Mouse (Mus musculus) splenic B cell, adult 2 months (primary cell): ENCODE results near the gene Gmcl1.

Source experiments
- DNase-seq: peaks from one replicate; pipeline ENCODE4 v3.0.0-alpha.2; 2011; ENCODE audit warnings: low read depth, low spot score
- H3K27me3 ChIP-seq: 2 replicates; pipeline ENCODE4 v1.6.1; 2012; ENCODE audit warnings: mild to moderate bottlenecking, low read length, moderate library complexity, mixed read lengths; ENCODE audit not compliant: control insufficient read depth, poor library complexity, insufficient read depth, severe bottlenecking
- H3K36me3 ChIP-seq: 2 replicates; pipeline ENCODE4 v1.6.1; 2012; ENCODE audit warnings: mild to moderate bottlenecking, low read length, moderate library complexity, mixed read lengths; ENCODE audit not compliant: control insufficient read depth, poor library complexity, insufficient read depth, severe bottlenecking

The Gmcl1 gene

DNA sequence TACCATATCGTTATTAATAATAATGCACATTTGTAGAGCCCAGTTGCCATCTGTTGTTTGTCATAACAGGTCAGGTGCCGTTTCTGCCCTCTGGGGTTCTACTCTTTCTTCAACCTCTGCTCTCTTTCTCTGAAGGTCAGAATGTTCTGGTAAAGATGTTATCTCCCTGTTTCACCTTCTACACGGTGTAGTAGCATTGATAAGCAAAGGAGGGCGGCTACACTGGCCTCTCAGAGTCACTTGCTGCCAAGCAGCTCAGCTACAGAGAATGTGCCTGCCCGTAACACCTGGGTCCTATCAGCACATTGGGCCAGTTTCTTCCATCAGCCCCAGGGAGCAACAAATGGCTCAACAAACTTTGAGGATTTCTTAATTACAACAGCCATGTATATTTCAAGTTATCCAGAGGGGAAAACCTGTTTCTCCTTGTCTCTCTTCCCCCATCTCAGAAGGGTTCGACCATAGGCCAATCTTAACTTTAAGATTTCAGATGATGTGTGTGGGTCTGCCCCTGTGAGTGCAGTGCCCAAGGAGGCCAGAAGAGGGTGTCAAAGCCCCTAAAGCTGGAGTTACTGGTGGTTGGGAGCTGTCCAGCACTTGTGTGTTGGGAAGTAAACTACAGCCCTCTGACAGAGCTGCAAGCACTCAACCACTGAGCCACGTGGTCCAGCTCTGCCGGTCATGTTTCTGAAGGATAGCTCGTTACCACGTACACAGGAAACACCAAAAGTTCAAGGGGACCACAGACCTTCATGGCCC is 21.1 kb upstream of the Gmcl1 start:
- DNase-seq = no peak
- no peaks in the 10 kb centered on the region for H3K36me3 ChIP-seq

DNA sequence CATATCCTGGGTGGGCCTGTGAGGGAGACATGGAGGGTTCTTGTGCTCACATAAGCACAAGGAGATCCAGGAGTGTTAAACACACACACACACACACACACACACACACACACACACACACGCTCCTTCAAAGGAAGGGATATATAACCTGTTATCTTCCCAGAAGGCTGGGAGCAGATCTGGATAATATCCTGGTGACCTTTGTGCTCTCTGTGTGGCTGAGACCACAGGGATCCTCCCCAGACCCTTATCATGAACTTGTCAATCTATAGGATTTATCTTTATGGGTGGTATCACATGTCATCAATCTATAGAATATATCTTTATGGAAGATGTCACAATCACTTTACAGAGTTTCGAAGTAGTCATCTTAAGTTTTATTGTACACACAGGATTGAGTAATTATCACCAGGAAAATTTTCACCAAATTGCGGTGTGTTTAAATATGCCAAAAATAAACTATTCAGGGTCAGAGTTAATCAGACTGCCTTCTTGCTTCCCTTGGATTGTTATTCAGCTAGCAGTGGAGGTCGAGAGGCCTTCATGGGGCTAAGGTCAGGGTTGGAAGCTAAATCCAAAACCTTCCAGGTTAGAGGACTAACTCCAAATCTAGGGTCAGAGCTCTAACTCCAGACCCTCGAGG is 19.8 kb upstream of the Gmcl1 start:
- DNase-seq = no peak
- no peaks in the 10 kb centered on the region for H3K27me3 ChIP-seq
- no peaks in the 10 kb centered on the region for H3K36me3 ChIP-seq

More for the DNA sequence above, 21.1 kb upstream of the Gmcl1 start:
- no peaks in the 10 kb centered on the region for H3K27me3 ChIP-seq

DNA sequence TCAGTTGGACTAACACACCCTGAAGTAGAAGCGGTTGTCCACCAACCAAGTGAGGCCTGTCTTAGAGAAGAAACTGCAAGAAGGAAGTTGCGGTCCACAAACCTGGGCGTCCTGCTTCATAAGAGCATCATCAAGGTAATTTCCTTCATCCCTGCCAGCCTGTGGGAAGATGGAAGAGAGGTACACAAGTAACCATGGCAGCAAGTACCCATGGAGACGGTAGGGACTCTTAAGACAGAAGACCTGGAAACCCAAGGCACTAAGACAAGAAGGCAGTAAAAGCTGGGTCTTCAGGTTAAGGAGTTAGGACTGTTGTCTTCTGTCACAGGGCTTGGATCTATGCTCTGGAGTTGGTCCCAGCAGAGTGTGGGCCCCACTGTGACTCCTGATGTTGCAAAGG is 17.8 kb upstream of the Gmcl1 start:
- H3K27me3 ChIP-seq = no peaks in the 10 kb centered on the region
- H3K36me3 ChIP-seq = no peaks in the 10 kb centered on the region
- DNase-seq = no peak

DNA sequence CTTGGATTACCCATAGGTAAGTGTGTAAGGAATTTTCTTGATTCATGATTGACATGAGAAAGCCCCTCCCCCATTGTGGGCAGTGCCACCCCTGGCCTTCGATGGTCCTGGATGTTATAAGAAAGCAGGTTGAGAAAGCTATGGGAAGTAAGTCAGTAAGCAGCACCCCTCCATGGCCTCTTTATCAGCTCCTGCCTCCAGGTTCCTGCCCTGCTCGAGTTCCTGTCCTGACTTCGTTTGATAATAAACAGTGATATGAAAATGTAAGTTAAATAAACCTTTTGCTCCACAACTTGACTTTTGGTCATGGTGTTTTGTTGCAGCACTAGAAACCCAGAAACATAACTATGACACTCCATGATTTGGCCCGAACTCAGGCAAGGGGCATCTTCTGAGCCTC is 16.6 kb upstream of the Gmcl1 start:
- DNase-seq = no peak
- no peaks in the 10 kb centered on the region for H3K36me3 ChIP-seq
- no peaks in the 10 kb centered on the region for H3K27me3 ChIP-seq

DNA sequence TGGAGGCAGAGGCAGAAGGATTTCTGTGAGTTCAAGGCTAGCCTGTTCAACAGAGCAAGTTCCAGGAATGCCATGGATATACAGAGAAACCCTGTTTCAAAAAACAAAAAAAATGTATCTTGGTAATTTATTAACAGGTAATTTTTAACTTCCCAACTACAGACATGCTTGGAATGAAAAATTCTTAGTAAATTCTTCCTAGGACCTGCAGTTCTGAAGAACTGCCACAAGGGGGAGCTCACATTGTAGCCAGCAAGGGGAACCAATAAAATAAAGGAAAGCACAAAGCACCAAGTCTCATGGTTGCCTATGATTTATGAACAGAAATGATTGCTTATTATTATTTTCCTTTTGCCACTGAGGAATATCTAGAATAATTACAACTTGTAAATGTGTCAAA is 14.0 kb upstream of the Gmcl1 start:
- peak; percentile 75 for DNase-seq
- H3K27me3 ChIP-seq = no peaks in the 10 kb centered on the region
- H3K36me3 ChIP-seq = no peaks in the 10 kb centered on the region

DNA sequence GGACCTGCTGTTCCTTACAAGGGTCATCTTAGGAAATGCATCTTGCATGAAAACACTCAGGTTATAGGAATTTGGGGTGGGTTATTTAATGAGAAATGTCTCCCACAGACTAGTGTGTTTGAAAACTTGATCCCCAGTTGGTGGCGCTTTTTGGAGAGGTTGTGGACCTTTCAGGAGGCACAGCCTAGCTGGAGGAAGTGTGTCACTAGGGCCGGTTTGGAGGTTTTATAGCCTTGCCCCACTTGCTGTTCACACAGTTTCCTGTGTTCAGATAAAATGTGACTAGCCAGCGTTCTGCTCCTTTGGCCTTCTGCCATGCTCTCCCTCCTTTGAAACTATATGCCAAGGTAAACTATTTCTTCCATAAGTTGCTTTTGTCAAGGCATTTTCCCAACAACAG is 7.5 kb upstream of the Gmcl1 start:
- H3K27me3 ChIP-seq = no peaks in the 10 kb centered on the region
- no peak for DNase-seq

DNA sequence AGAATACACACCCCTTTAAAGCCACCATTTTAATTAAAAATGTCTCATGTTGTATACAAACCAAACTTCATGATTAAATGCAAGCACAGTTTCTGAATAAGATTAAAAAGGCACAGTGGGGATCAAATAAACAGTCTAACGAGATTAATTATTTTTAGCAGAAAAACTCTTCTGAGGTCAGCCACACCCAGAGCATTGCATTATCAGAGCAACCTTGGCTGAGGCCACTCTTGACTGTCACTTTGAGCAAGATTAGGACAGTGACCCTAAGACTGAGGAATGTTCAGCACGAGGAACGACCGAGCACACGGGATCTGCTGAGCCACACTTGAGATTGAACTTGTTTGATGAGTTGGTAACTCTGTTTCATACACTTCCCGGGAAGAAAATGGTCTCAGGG is 3.6 kb upstream of the Gmcl1 start:
- Histone ChIP-seq H3K36me3 (no peaks in the 10 kb centered on the region), H3K27me3 (no peaks in the 10 kb centered on the region)
- DNase-seq = no peak

More for the DNA sequence above, 7.5 kb upstream of the Gmcl1 start:
- no peaks in the 10 kb centered on the region for H3K36me3 ChIP-seq

DNA sequence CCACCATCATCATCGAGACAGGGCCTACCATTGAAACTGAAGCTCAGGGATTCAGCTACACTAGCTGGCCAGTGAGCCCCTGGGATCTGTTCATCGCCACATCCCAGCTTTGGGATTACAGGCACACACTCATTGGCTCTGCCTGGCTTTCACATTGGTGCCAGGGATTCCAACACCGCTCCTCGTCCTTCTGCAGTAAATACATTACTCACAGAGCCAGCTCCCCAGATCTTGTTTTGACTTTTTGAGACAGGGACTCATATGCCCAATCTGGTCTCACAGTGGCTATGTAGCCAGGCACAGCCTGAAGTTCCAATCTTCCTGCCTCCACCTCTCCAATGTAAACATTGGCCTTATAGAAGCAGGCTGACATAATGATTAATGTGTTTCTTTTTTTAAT is 3.1 kb upstream of the Gmcl1 start:
- no peaks in the 10 kb centered on the region for H3K27me3 ChIP-seq
- H3K36me3 ChIP-seq = no peaks in the 10 kb centered on the region
- no peak for DNase-seq

DNA sequence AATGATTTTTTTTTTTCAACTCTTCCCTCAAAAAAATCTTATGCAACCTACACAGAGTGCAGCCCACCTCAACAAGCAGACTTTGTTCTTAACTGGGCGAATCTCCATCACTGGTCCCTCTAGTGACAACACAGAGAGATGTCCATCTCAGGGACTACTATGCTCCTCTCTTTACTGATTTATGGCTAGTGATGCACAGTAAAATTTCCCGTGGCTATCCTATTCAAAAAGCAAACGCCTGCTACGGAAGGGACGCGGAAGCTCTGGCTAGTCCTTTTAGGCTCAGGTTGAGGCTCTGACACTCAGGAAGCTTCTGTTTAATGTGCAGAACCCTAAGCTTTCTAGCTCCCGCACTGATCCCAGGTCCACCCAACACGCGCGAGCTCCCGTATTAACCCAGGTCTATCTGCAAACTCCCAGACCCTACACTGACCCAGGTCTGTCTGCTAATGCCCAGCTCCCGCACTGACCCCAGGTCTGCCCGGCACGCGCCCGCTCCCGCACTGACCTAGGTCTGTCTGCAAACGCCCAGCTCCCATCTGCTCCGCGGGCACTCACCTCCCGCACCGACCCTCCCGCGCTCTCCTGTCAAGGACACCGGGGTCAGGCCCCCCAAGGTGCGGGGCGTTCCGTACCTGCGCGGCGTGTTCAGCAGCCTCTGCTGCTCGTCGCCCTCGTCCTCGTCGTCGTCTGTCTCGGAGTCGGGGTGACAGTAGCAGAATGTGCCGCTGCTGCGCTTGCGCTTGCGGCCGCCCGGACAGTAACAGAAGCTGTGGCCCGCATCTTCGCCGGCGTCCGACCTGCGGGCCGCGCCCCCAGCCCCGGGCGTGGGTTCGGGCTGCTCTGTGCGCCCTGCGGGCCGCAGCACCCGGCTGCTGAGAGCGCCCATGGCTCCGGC is 658 bp downstream of the Gmcl1 start:
- H3K36me3 ChIP-seq = no peaks in the 10 kb centered on the region
- no peaks in the 10 kb centered on the region for H3K27me3 ChIP-seq
- DNase-seq = peak; percentile 19

DNA sequence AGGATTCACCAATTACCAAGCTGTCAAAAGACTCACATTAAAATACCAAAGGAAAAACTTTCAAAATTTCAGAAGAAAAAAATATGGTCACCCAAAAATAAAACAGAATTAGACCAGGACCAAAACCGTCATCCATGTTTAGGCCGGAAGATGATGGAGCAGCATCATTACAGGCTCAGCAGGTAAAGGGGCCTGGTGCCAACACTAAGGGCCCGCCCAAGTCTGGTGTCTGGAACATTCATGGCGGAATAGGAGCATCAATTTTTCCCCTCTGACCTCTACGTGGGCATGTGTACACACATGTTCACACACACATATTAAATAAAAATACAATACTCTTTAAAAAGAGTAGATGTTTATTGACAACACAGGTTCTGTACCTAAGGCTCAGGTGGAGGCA is 4.5 kb downstream of the Gmcl1 start:
- no peaks in the 10 kb centered on the region for H3K27me3 ChIP-seq
- no peak for DNase-seq
- 0 out of 2 replicates have a peak, but pooled peaks cover 2% of the 10 kb centered on the region for H3K36me3 ChIP-seq

DNA sequence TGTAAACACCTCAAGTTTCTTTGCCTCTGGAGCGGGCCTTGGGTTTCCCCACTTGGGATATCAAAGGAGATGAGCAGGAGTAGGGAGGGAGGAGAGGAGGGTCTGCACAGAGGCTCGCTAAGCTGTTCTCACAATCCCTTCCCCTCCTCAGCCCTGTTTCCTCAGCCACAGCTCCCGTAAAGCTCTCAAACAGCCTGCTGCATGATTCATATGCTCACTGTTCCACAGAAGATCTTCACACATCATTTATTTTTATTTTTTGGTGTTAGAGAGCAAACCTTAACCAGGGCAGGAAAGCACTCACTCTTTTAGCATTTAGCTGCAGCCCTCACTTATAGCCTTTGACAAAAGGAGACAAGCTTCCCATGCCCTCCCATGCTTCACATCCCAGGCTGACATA is 11.2 kb downstream of the Gmcl1 start:
- no peaks in the 10 kb centered on the region for H3K27me3 ChIP-seq
- 0 out of 2 replicates have a peak, but pooled peaks cover 2% of the 10 kb centered on the region for H3K36me3 ChIP-seq
- DNase-seq = no peak

DNA sequence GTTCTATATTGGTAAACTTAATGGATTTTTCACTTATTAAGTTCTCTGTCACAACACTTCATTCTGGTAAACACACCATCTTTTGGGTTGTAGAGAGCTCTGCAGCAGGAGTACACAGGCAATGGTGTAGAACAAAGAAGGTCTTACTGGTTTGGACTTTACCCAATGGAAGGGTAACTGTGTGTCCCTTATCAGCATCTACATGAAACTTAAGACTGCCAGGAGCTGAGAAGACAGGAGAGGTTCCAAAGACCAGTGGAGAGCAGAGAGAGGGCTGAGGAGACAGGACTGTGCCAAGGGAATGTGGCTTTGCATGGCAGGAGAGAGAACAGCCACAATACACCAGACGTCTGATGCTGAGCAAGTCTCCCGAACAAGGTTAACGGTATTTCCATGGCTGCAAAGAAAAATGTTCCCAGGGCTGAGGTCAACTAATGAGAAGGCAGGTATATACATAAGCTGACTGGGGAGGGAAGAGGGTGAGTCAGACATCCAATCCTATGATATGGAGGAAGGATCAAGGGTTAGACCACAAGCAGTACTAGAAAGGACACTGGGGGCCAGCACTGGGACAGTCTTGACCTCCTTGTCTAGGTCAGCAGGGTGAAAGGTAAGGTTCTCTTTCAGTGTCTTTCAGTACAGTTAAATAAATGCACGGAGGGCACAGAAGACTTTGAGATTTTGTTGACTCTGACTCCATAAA is 25.0 kb downstream of the Gmcl1 start:
- Histone ChIP-seq H3K27me3 (no peaks in the 10 kb centered on the region), H3K36me3 (peaks cover 11% of the 10 kb centered on the region)
- no peak for DNase-seq

DNA sequence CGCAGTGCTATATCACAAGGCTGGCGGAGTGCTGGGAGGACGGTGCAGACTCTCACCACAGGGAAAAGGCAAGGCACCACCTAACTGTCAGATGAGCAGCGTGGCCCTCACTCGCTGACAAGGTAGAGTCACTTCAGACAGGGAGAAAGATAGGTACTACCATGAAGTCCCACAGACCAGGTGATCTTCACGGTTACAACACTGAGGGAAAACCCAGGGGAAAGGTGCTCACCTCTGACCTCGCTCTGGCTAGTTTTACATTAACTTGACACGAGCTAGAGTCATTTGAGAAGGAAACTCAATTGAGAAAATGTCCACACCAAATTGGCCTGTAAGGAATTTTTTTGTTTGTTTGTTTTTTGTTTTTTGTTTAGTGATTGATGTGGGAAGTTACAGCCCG is 30.6 kb downstream of the Gmcl1 start:
- Histone ChIP-seq H3K27me3 (no peaks in the 10 kb centered on the region), H3K36me3 (peaks cover 18% of the 10 kb centered on the region)
- no peak for DNase-seq

DNA sequence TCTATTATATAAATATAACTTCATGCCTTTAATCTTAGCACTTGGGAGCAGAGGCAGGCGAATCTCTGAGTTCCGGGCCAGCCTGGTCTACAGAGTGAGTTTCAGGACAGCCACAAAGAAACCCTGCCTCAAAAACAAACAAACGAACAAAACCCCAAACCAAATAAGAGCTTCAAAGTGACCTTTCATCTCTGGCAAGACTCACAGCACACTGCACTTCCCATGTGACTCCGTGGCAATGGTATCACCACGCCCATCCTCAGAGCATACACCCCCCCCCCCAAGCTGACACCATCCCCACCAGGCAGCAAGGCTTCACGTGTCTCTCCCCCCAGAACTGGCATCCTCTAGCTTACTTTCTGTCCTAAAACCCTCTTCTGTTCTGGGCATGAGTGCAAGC is 35.3 kb downstream of the Gmcl1 start:
- DNase-seq = no peak

More for the DNA sequence above, 35.3 kb downstream of the Gmcl1 start:
- Histone ChIP-seq H3K27me3 (no peaks in the 10 kb centered on the region), H3K36me3 (peaks cover 9% of the 10 kb centered on the region; the same call in 1 of the 2 replicates)
